Mouse (Mus musculus) CD8-positive naive resting alpha-beta T cell, adult 57 days (primary cell): Measurements from ENCODE around the gene Nwd2. TPM values are rescaled to one million over a fixed set of nuclear protein-coding genes. Genes with fewer than 3 reads are reported as not detected.

ENCODE experiments used
- total RNA-seq: library from RNA; stranded (reverse); gene quantifications from one replicate; pipeline ENCODE4 v1.2.4, GENCODE M21; 2023

Gene Nwd2
- total RNA-seq: not detected

GRCm38 (mm10) chr5:63649070-63649532, at the start of gene Nwd2:
Gene Nwd2 (plus strand): TSS chr5:63649102.

DNA sequence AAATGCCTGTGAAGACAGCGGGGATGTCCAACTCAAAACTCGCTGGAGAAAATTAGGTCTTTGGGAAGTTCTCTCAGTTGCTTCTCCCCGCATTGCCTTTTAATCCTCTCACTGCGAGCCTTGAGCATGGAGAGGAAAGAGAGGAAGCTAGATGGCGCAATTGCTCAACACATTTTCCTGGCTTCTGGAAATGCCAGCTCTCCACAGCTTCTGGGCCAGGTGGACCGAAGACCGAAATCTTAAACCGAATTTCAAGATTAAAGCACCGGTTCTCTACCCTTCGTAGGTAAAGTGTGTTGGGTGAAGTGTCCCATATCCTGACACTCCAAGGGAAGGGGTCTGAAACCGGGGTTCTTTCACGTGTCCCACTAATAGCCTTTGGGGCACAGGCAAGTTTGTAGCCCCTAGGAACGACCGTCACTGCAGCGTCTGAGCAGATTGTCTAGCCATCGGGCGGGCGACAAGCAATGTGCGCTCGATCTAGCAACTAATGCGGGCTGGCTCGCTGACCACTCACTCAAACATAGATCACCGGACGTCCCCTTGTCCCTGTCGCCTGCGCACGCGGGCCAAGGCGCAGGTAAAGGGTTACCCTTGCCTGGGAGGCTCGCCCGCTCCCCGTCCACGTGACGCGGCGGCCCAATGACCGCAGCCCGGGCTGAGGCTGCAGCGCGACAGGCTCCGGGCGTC, 163.1 kb downstream of the Nwd2 start, which contains the start of gene 0610040J01Rik:
Gene 0610040J01Rik, plus strand, starts transcription at position 545 of the 690 bp plus-strand sequence.

Other genes starting within 250 kb of the Nwd2 start
- gene 0610040J01Rik, start 163.3 kb downstream of the Nwd2 start, total RNA-seq: not detected